25 mouse cellular contexts compared by ENCODE assay signal in genomic region chr6:103060591-103060990, GRCm38 (mm10).
A peak's percentile ranks its signal among the peaks of the same experiment; 100 is the strongest.
DNase-seq lines count a peak whose midpoint lies in the region; ATAC-seq lines count a peak whose summit lies in the region.
"Had no signal": no experiment of that assay in that cellular context is flagged by ENCODE, and none has a peak within 500 bp of the region (broad histone marks: within the 10 kb centered on the region; RNA-seq: fewer than 3 reads in every experiment).

No protein-coding gene starts in this region.

- H3K4me1 ChIP-seq in forebrain, embryonic 16.5 days (replicated peaks; ENCODE audit: control insufficient read depth, insufficient read depth, low read length), result no peaks in the 10 kb centered on the region; the same call in 1 of the 2 replicates
- H3K4me1 ChIP-seq in forebrain, embryonic 15.5 days, result no peaks in the 10 kb centered on the region
- H3K4me1 ChIP-seq: heart, embryonic 15.5 days; kidney, embryonic 15.5 days; limb, embryonic 15.5 days; liver, embryonic 15.5 days; midbrain, embryonic 10.5 days; neural tube, embryonic 15.5 days; stomach, embryonic 15.5 days had no signal

- no peak overlapping the region for H3K27ac ChIP-seq in forebrain, embryonic 16.5 days (ENCODE audit: low read length)
- no peak overlapping the region for H3K27ac ChIP-seq in forebrain, embryonic 15.5 days (replicated peaks)
- H3K27ac ChIP-seq: heart, embryonic 15.5 days; kidney, embryonic 15.5 days; limb, embryonic 15.5 days; liver, embryonic 15.5 days; macrophage; midbrain, embryonic 10.5 days; neural tube, embryonic 15.5 days; stomach, embryonic 15.5 days had no signal

- DNase-seq in left cerebral cortex, postnatal 25 days (ENCODE audit: low spot score in 2 of 2), result peak; percentile 27 to 81
- DNase-seq in left cerebral cortex, adult 11 months (ENCODE audit: low spot score), result no peak
- DNase-seq in brain, adult 2 months (ENCODE audit: low read depth, low spot score), result peak; percentile 60
- DNase-seq in frontal cortex, postnatal 36 days (ENCODE audit: low spot score in 2 of 2), result peak; percentile 8 to 53
- DNase-seq in embryo, embryonic 10 days (ENCODE audit: low spot score), result no peak
- DNase-seq in urinary bladder, adult 2 months (ENCODE audit: low spot score), result no peak
- DNase-seq: adrenal gland, postnatal 14 days; cerebellum, adult 2 months; cerebellum, postnatal 36 days; gastrocnemius, postnatal 25 days; kidney, postnatal 4 days; thymus, adult 2 months had no signal

- H3K36me3 ChIP-seq in forebrain, embryonic 16.5 days (ENCODE audit: control insufficient read depth, insufficient read depth), result no peaks in the 10 kb centered on the region
- no peaks in the 10 kb centered on the region for H3K36me3 ChIP-seq in forebrain, embryonic 15.5 days
- H3K36me3 ChIP-seq: G1E; heart, embryonic 15.5 days; kidney, embryonic 15.5 days; limb, embryonic 15.5 days; liver, embryonic 15.5 days; midbrain, embryonic 10.5 days; neural tube, embryonic 15.5 days; stomach, embryonic 15.5 days had no signal

- H3K4me2 ChIP-seq in forebrain, embryonic 16.5 days (ENCODE audit: low read length), result no peak overlapping the region
- H3K4me2 ChIP-seq in forebrain, embryonic 15.5 days (replicated peaks), result no peak overlapping the region
- H3K4me2 ChIP-seq: heart, embryonic 15.5 days; kidney, embryonic 15.5 days; limb, embryonic 15.5 days; liver, embryonic 15.5 days; neural tube, embryonic 15.5 days; stomach, embryonic 15.5 days had no signal

- no peak overlapping the region for H3K9ac ChIP-seq in forebrain, embryonic 16.5 days (replicated peaks; ENCODE audit: low read depth, low read length)
- H3K9ac ChIP-seq in forebrain, embryonic 15.5 days (replicated peaks), result no peak overlapping the region
- H3K9ac ChIP-seq: heart, embryonic 15.5 days; kidney, embryonic 15.5 days; limb, embryonic 15.5 days; liver, embryonic 15.5 days; neural tube, embryonic 15.5 days; stomach, embryonic 15.5 days had no signal

- WGBS in forebrain, embryonic 16.5 days, result 25% methylated on average over 5 of the region's 5 CpGs
- WGBS in forebrain, embryonic 15.5 days, result 29% methylated on average over 5 of the region's 5 CpGs

- intact Hi-C loops in left cerebral cortex, postnatal 25 days (cut with DNase I), result no loop called here

- H3K27me3 ChIP-seq in forebrain, embryonic 16.5 days (replicated peaks; ENCODE audit: control insufficient read depth, insufficient read depth, low read length), result no peaks in the 10 kb centered on the region
- no peaks in the 10 kb centered on the region for H3K27me3 ChIP-seq in forebrain, embryonic 15.5 days
- H3K27me3 ChIP-seq: heart, embryonic 15.5 days; kidney, embryonic 15.5 days; limb, embryonic 15.5 days; liver, embryonic 15.5 days; neural tube, embryonic 15.5 days; stomach, embryonic 15.5 days had no signal

- H3K4me3 ChIP-seq in forebrain, embryonic 16.5 days (replicated peaks; ENCODE audit: low read length), result no peak overlapping the region
- H3K4me3 ChIP-seq in forebrain, embryonic 15.5 days, result no peak overlapping the region
- H3K4me3 ChIP-seq: heart, embryonic 15.5 days; kidney, embryonic 15.5 days; limb, embryonic 15.5 days; liver, embryonic 15.5 days; midbrain, embryonic 10.5 days; neural tube, embryonic 15.5 days; stomach, embryonic 15.5 days had no signal

- no peaks in the 10 kb centered on the region for H3K9me3 ChIP-seq in forebrain, embryonic 16.5 days (ENCODE audit: control insufficient read depth, low read length)
- no peaks in the 10 kb centered on the region for H3K9me3 ChIP-seq in forebrain, embryonic 15.5 days
- H3K9me3 ChIP-seq: G1E; heart, embryonic 15.5 days; kidney, embryonic 15.5 days; limb, embryonic 15.5 days; liver, embryonic 15.5 days; midbrain, embryonic 10.5 days; neural tube, embryonic 15.5 days; stomach, embryonic 15.5 days had no signal

- peak; percentile 58; the same call in 1 of the 2 replicates for ATAC-seq in forebrain, embryonic 16.5 days
- ATAC-seq in forebrain, embryonic 15.5 days (replicated peaks), result no peak
- ATAC-seq: hindbrain, embryonic 16.5 days; intestine, postnatal 0 days had no signal

Comparison
In these comparisons a context has a peak if more than half of its experiments do, and no peak if none do; other contexts are left out.
1. DNase-seq: peak in left cerebral cortex, postnatal 25 days (2 of 2), brain, adult 2 months (single experiment) and frontal cortex, postnatal 36 days (2 of 2); none in left cerebral cortex, adult 11 months (single experiment), embryo, embryonic 10 days (single experiment) and urinary bladder, adult 2 months (single experiment).